Mouse (Mus musculus): ENCODE measurements around the gene Plce1. TPM values are rescaled to one million over a fixed set of nuclear protein-coding genes. Genes with fewer than 3 reads are reported as not detected.

Gene Plce1
- polyA plus RNA-seq, 1 experiment from 2014 or later: 0.60 TPM

DNA sequence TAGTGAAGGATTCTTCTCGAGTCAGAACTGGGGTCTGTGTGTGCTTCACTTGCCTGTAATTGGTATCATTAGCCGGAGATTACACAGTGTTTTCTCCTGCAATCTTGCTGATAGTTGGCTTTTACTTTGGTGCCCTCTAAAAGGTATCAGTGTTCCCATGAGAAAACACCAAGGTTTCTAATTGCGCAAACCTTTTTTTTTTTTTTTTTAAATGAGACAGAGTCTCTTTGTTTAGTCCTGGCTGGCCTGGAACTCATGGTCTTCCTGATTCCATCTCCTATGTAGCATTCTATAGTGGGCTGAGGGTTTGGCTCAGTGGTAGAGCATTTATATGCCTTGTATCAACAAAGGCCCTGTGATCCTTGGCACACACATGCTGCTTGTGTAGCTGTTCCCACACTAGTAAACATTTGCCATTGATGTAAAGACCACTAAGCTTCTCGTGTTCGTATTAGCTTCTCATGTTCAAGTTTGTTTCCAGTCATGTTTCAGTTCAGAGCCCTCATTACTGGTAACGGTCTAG lies 265.6 kb downstream of the Plce1 start:
- H3K27ac ChIP-seq (ENCODE audit: low read depth): no peak overlapping the region
- H3K9ac ChIP-seq (replicated peaks): no peak overlapping the region
- no peaks in the 10 kb centered on the region for H3K27me3 ChIP-seq (ENCODE audit: insufficient read depth, low read length)
- ATAC-seq (no peak), DNase-seq (peak; percentile 1)
- no peak overlapping the region for H3K4me2 ChIP-seq (ENCODE audit: low read depth, low read length)
- H3K4me3 ChIP-seq (ENCODE audit: low read depth, low read length): no peak overlapping the region
- H3K36me3 ChIP-seq (replicated peaks; ENCODE audit: insufficient read depth, low read length): no peaks in the 10 kb centered on the region
- no peaks in the 10 kb centered on the region for H3K4me1 ChIP-seq (ENCODE audit: insufficient read depth)
- WGBS (ENCODE audit: insufficient replicate concordance): 67% methylated on average over 6 of the region's 6 CpGs
- TF ChIP-seq EP300 (IDR thresholded peaks at IDR 0.05; ENCODE audit: low read depth): no peak
- no peak for TF ChIP-seq CTCF (IDR thresholded peaks at IDR 0.05; ENCODE audit: low read depth)
- H3K9me3 ChIP-seq (ENCODE audit: low read length): no peaks in the 10 kb centered on the region

DNA sequence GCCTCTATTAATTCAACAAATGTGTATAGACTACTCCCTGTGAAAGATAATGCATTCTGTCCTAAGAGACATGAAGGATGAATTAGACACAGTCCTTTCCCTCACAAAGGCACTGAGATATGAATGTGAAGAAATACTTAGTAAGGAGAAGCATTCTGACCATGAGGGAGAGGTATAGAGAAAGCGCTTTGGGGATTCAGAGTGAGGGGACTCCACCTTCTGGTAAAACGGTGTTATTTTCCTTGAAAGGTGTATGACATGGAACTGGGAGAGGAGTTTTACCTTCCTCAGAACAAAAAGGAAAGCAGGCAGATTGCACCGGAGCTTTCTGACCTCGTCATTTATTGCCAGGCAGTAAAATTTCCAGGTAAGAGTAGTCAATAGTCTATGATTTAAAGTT lies 269.3 kb downstream of the Plce1 start:
- H3K27me3 ChIP-seq (ENCODE audit: insufficient read depth, low read length): no peaks in the 10 kb centered on the region
- DNase-seq: no peak
- no peak for ATAC-seq
- H3K27ac ChIP-seq (ENCODE audit: low read depth): no peak overlapping the region
- no peaks in the 10 kb centered on the region for H3K9me3 ChIP-seq (ENCODE audit: low read length)
- H3K4me1 ChIP-seq (ENCODE audit: insufficient read depth): no peaks in the 10 kb centered on the region
- WGBS (ENCODE audit: insufficient replicate concordance): 51% methylated on average over 4 of the region's 4 CpGs
- H3K9ac ChIP-seq (replicated peaks): no peak overlapping the region
- no peaks in the 10 kb centered on the region for H3K36me3 ChIP-seq (replicated peaks; ENCODE audit: insufficient read depth, low read length)
- no peak overlapping the region for H3K4me2 ChIP-seq (ENCODE audit: low read depth, low read length)
- TF ChIP-seq EP300 (IDR thresholded peaks at IDR 0.05; ENCODE audit: low read depth) (no peak), CTCF (IDR thresholded peaks at IDR 0.05; ENCODE audit: low read depth) (peak; percentile 6; the same call in 1 of the 2 replicates)
- H3K4me3 ChIP-seq (ENCODE audit: low read depth, low read length): no peak overlapping the region

DNA sequence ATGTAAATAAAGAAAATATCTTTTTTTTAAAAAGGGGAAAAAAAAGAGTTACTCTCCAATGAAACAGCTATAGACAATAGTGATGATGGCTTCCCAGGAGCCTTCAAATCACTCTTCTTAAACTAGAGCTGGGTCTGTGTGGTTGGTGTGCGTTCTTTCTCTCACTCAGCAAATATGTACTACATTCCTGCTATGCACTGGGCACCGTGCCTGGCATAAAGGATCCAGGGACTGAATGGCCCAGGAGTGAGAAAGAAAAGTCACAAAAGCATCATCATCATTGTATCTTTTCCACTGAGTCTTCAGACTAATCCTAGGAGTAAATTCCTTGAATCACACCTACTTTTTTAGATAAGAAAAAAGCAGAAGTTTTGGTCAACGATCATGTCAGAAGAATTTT lies 276.3 kb downstream of the Plce1 start:
- no peaks in the 10 kb centered on the region for H3K36me3 ChIP-seq (replicated peaks; ENCODE audit: insufficient read depth, low read length)
- no peak overlapping the region for H3K27ac ChIP-seq (ENCODE audit: low read depth)
- H3K4me1 ChIP-seq (ENCODE audit: insufficient read depth): no peaks in the 10 kb centered on the region
- no peak overlapping the region for H3K4me3 ChIP-seq (ENCODE audit: low read depth, low read length)
- H3K9ac ChIP-seq (replicated peaks): no peak overlapping the region
- TF ChIP-seq CTCF (IDR thresholded peaks at IDR 0.05; ENCODE audit: low read depth): no peak
- no peak for TF ChIP-seq EP300 (IDR thresholded peaks at IDR 0.05; ENCODE audit: low read depth)
- no peak for ATAC-seq
- H3K4me2 ChIP-seq (ENCODE audit: low read depth, low read length): no peak overlapping the region
- DNase-seq: no peak
- WGBS (ENCODE audit: insufficient replicate concordance): 76% methylated on average over 3 of the region's 3 CpGs
- no peaks in the 10 kb centered on the region for H3K9me3 ChIP-seq (ENCODE audit: low read length)
- no peaks in the 10 kb centered on the region for H3K27me3 ChIP-seq (ENCODE audit: insufficient read depth, low read length)

DNA sequence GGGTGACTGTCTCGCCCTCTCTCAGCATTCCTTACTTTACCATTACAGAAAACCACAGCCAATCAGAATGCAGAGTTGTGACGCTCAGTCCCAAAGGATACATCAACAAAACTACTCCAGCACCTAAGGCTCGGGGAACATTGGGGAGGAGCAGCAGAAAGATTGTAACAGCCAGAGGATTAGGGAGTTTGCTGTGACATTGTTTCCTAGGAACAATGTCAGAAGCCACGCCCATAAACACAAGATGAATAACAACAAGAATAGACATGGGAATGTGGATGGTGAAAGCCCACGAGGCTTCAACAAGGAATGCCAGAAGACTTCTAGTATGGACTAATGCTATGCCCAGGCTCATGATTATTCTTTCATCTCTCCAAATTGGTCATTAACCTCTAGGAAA lies 277.1 kb downstream of the Plce1 start:
- Histone ChIP-seq H3K36me3 (replicated peaks; ENCODE audit: insufficient read depth, low read length) (no peaks in the 10 kb centered on the region), H3K9me3 (ENCODE audit: low read length) (no peaks in the 10 kb centered on the region), H3K4me1 (ENCODE audit: insufficient read depth) (no peaks in the 10 kb centered on the region), H3K27ac (ENCODE audit: low read depth) (no peak overlapping the region), H3K27me3 (ENCODE audit: insufficient read depth, low read length) (no peaks in the 10 kb centered on the region), H3K4me3 (ENCODE audit: low read depth, low read length) (no peak overlapping the region), H3K4me2 (ENCODE audit: low read depth, low read length) (no peak overlapping the region), H3K9ac (replicated peaks) (no peak overlapping the region)
- WGBS (ENCODE audit: insufficient replicate concordance): 65% methylated on average over 5 of the region's 5 CpGs
- ATAC-seq (no peak), DNase-seq (no peak)
- no peak for TF ChIP-seq EP300 (IDR thresholded peaks at IDR 0.05; ENCODE audit: low read depth)
- TF ChIP-seq CTCF (IDR thresholded peaks at IDR 0.05; ENCODE audit: low read depth): no peak

DNA sequence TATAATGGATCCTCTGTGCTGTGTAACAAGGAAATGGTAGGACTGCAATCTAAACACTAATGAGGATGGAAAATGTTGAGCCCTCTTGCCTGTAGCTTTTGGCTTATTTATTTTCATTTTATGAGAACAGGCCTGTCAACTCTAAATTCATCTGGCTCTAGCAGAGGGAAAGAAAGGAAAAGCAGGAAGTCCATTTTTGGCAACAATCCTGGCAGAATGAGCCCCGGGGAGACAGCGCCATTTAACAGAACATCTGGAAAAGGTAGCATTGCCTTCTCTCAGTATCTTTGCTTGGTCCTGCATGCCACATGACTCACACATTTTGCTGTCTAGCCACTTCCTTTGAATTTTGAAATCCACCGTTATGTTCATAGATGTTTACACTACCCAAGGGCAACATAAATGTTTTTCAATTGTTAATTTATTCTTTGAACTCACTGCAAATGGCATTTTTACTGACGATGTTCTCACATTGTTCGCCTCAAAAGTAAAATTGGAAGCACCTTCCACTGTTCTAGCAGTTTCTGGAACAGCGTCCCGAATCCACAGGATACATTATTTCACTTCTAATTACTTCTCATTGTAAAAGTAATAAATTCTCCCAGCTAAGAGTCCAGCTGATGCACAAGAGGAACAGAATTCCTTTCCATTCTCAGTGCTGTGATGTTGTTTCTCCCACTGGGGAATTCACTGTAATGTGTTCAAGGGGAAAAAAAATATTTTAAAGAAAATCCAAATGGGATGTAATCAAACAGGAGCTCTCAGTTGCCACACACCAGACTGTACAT lies 278.0 kb downstream of the Plce1 start:
- H3K9ac ChIP-seq (replicated peaks): no peak overlapping the region
- no peak for TF ChIP-seq EP300 (IDR thresholded peaks at IDR 0.05; ENCODE audit: low read depth)
- TF ChIP-seq CTCF (IDR thresholded peaks at IDR 0.05; ENCODE audit: low read depth): no peak
- no peak overlapping the region for H3K4me3 ChIP-seq (ENCODE audit: low read depth, low read length)
- no peak overlapping the region for H3K27ac ChIP-seq (ENCODE audit: low read depth)
- H3K9me3 ChIP-seq (ENCODE audit: low read length): no peaks in the 10 kb centered on the region
- H3K4me1 ChIP-seq (ENCODE audit: insufficient read depth): no peaks in the 10 kb centered on the region
- no peaks in the 10 kb centered on the region for H3K36me3 ChIP-seq (replicated peaks; ENCODE audit: insufficient read depth, low read length)
- DNase-seq (no peak), ATAC-seq (no peak)
- no peaks in the 10 kb centered on the region for H3K27me3 ChIP-seq (ENCODE audit: insufficient read depth, low read length)
- H3K4me2 ChIP-seq (ENCODE audit: low read depth, low read length): no peak overlapping the region
- WGBS (ENCODE audit: insufficient replicate concordance): 58% methylated on average over 7 of the region's 7 CpGs

DNA sequence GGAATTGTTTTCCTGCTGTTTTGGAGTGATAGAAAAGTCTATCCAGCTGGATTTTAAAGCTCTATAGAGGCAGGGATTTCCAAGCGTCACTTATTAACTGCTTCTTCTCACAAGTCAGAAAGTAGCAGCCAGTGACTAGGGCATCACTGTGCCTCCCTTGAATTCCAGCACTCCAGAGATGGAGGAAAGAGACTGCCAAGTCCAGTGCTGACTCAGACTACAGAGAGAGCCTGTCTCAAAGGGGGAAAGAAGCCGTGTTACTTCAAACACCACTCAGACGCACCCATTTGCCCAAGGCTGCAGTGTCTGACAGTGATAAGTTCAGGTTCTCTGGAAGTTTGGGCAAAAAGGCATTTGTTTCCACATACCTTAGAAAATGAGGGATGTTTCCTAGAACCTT lies 279.5 kb downstream of the Plce1 start:
- 71% methylated on average over 3 of the region's 3 CpGs for WGBS (ENCODE audit: insufficient replicate concordance)
- H3K4me2 ChIP-seq (ENCODE audit: low read depth, low read length): no peak overlapping the region
- H3K27ac ChIP-seq (ENCODE audit: low read depth): no peak overlapping the region
- H3K9me3 ChIP-seq (ENCODE audit: low read length): no peaks in the 10 kb centered on the region
- H3K27me3 ChIP-seq (ENCODE audit: insufficient read depth, low read length): no peaks in the 10 kb centered on the region
- no peaks in the 10 kb centered on the region for H3K4me1 ChIP-seq (ENCODE audit: insufficient read depth)
- no peak for ATAC-seq
- H3K36me3 ChIP-seq (replicated peaks; ENCODE audit: insufficient read depth, low read length): no peaks in the 10 kb centered on the region
- no peak for TF ChIP-seq EP300 (IDR thresholded peaks at IDR 0.05; ENCODE audit: low read depth)
- no peak for TF ChIP-seq CTCF (IDR thresholded peaks at IDR 0.05; ENCODE audit: low read depth)
- H3K9ac ChIP-seq (replicated peaks): no peak overlapping the region
- no peak for DNase-seq
- no peak overlapping the region for H3K4me3 ChIP-seq (ENCODE audit: low read depth, low read length)
